Mouse (Mus musculus) MEL (cell line): ENCODE results near the gene Lin54. TPM values are rescaled to one million over a fixed set of nuclear protein-coding genes. Genes with fewer than 3 reads are reported as not detected.
A peak's percentile ranks its signal among the peaks of the same experiment; 100 is the strongest.

Experiments
- DNase-seq: peaks from one replicate; pipeline ENCODE4 v3.0.0; 2011; ENCODE audit warnings: low read depth, low spot score
- H3K27ac ChIP-seq: 2 replicates; pipeline ENCODE4 v1.5.1; 2012; ENCODE audit warnings: low read depth, mild to moderate bottlenecking, control low read depth, low read length, moderate library complexity; ENCODE audit not compliant: control insufficient read depth
- H3K27me3 ChIP-seq, 2 experiments: fragments of 150-350 bp in 1 of 2; sonication (generic) in 1 of 2; 2 replicates each; pipeline ENCODE4 v1.6.1; 2012; ENCODE audit warnings: low read length in 2 of 2, mild to moderate bottlenecking in 2 of 2, improper control_type of control experiment in 1 of 2, moderate library complexity in 1 of 2; ENCODE audit not compliant: insufficient read depth in 2 of 2, control insufficient read depth in 1 of 2
- H3K36me3 ChIP-seq, 2 experiments: 2 replicates each; pipeline ENCODE4 v1.6.1; 2012 to 2014; ENCODE audit warnings: low read length in 2 of 2, improper control_type of control experiment in 1 of 2, inconsistent platforms in 1 of 2, mild to moderate bottlenecking in 1 of 2; ENCODE audit not compliant: insufficient read depth in 2 of 2, control insufficient read depth in 1 of 2
- H3K4me1 ChIP-seq, 2 experiments: fragments of 150-350 bp in 1 of 2; sonication (generic) in 1 of 2; 2 replicates each; pipeline ENCODE4 v1.6.1; 2012; ENCODE audit warnings: low read length in 2 of 2, improper control_type of control experiment in 1 of 2, mild to moderate bottlenecking in 1 of 2; ENCODE audit not compliant: insufficient read depth in 2 of 2, control insufficient read depth in 1 of 2
- H3K4me3 ChIP-seq, 2 experiments: fragments of 150-350 bp in 1 of 2; sonication (generic) in 1 of 2; 2 replicates each; pipeline ENCODE4 v1.5.1; 2012; ENCODE audit warnings: low read depth in 2 of 2, low read length in 2 of 2, mild to moderate bottlenecking in 2 of 2, moderate library complexity in 2 of 2, control low read depth in 1 of 2, improper control_type of control experiment in 1 of 2; ENCODE audit not compliant: control insufficient read depth in 1 of 2, insufficient read depth in 1 of 2
- H3K79me2 ChIP-seq: 2 replicates; pipeline ENCODE4 v1.6.1; 2012; ENCODE audit warnings: mild to moderate bottlenecking, low read length, moderate library complexity; ENCODE audit not compliant: control insufficient read depth, poor library complexity, insufficient read depth
- H3K9ac ChIP-seq: 2 replicates; pipeline ENCODE4 v1.6.1; 2012; ENCODE audit warnings: low read depth, mild to moderate bottlenecking, control low read depth, low read length, moderate library complexity; ENCODE audit not compliant: control insufficient read depth, poor library complexity, severe bottlenecking
- H3K9me3 ChIP-seq: fragments of 150-350 bp; sonication (generic); replicated peaks from 2 replicates; pipeline ENCODE4 v1.6.1; 2012; ENCODE audit warnings: mild to moderate bottlenecking, low read length, improper control_type of control experiment, moderate library complexity; ENCODE audit not compliant: insufficient read depth
- BHLHE40 ChIP-seq: IDR thresholded peaks from 2 replicates; pipeline ENCODE4 v1.6.1; 2012; ENCODE audit warnings: low read depth, mild to moderate bottlenecking, inconsistent platforms, low read length, improper control_type of control experiment, borderline replicate concordance
- CHD1 ChIP-seq: IDR thresholded peaks from 2 replicates; pipeline ENCODE4 v1.6.1; 2012; ENCODE audit warnings: low read depth, mild to moderate bottlenecking, inconsistent platforms, low read length, improper control_type of control experiment
- CHD2 ChIP-seq: IDR thresholded peaks from 2 replicates; pipeline ENCODE4 v1.6.1; 2011; ENCODE audit warnings: low read length, improper control_type of control experiment
- CTCF ChIP-seq, 3 experiments: IDR thresholded peaks in 2 of 3; conservative IDR thresholded peaks in 1 of 3; 2 replicates each; pipeline ENCODE4 v1.5.1; 2011 to 2012; ENCODE audit warnings: low read length in 3 of 3, low read depth in 2 of 3, mild to moderate bottlenecking in 2 of 3, improper control_type of control experiment in 1 of 3, inconsistent platforms in 1 of 3, mixed read lengths in 1 of 3, moderate library complexity in 1 of 3; ENCODE audit not compliant: control insufficient read depth in 1 of 3, insufficient read depth in 1 of 3, poor library complexity in 1 of 3, severe bottlenecking in 1 of 3
- E2F4 ChIP-seq: IDR thresholded peaks from 2 replicates; pipeline ENCODE4 v1.6.1; 2011; ENCODE audit warnings: low read depth, low read length, improper control_type of control experiment, borderline replicate concordance
- ELF1 ChIP-seq: IDR thresholded peaks from 2 replicates; pipeline ENCODE4 v1.6.1; 2014; ENCODE audit warnings: low read depth, mild to moderate bottlenecking, inconsistent platforms, low read length, improper control_type of control experiment, moderate library complexity
- EP300 ChIP-seq, 2 experiments: IDR thresholded peaks; 2 replicates each; pipeline ENCODE4 v1.6.1; 2011; ENCODE audit warnings: improper control_type of control experiment in 2 of 2, low read length in 2 of 2, low read depth in 1 of 2, mild to moderate bottlenecking in 1 of 2
- ETS1 ChIP-seq: IDR thresholded peaks from 2 replicates; pipeline ENCODE4 v1.6.1; 2012; ENCODE audit warnings: low read depth, mild to moderate bottlenecking, inconsistent platforms, low read length, improper control_type of control experiment, moderate library complexity
- GABPA ChIP-seq: IDR thresholded peaks from 2 replicates; pipeline ENCODE4 v1.6.1; 2012; ENCODE audit warnings: low read depth, mild to moderate bottlenecking, inconsistent platforms, low read length, improper control_type of control experiment, moderate library complexity
- GATA1 ChIP-seq: IDR thresholded peaks from 2 replicates; pipeline ENCODE4 v1.6.1; 2011; ENCODE audit warnings: low read depth, low read length, improper control_type of control experiment
- HCFC1 ChIP-seq: IDR thresholded peaks from 2 replicates; pipeline ENCODE4 v1.6.1; 2012; ENCODE audit warnings: low read depth, mild to moderate bottlenecking, inconsistent platforms, low read length, improper control_type of control experiment, moderate library complexity
- JUND ChIP-seq: IDR thresholded peaks from 2 replicates; pipeline ENCODE4 v1.6.1; 2011; ENCODE audit warnings: low read depth, mild to moderate bottlenecking, improper control_type of control experiment, low read length
- KAT2A ChIP-seq: conservative IDR thresholded peaks from 2 replicates; pipeline ENCODE4 v1.6.1; 2012; ENCODE audit warnings: low read depth, low read length, improper control_type of control experiment, inconsistent platforms
- MAFK ChIP-seq: IDR thresholded peaks from 2 replicates; pipeline ENCODE4 v1.6.1; 2011; ENCODE audit warnings: low read depth, mild to moderate bottlenecking, low read length, improper control_type of control experiment, borderline replicate concordance
- MAX ChIP-seq: IDR thresholded peaks from 2 replicates; pipeline ENCODE4 v1.6.1; 2011; ENCODE audit warnings: low read length, improper control_type of control experiment
- MAZ ChIP-seq: IDR thresholded peaks from 2 replicates; pipeline ENCODE4 v1.6.1; 2012; ENCODE audit warnings: low read depth, mild to moderate bottlenecking, inconsistent platforms, low read length, improper control_type of control experiment
- MXI1 ChIP-seq: IDR thresholded peaks from 2 replicates; pipeline ENCODE4 v1.6.1; 2011; ENCODE audit warnings: mild to moderate bottlenecking, low read depth, low read length, improper control_type of control experiment
- MYC ChIP-seq: IDR thresholded peaks from 2 replicates; pipeline ENCODE4 v1.6.1; 2011; ENCODE audit warnings: low read depth, mild to moderate bottlenecking, low read length, improper control_type of control experiment, moderate library complexity
- NELFE ChIP-seq: IDR thresholded peaks from 2 replicates; pipeline ENCODE4 v1.6.1; 2011; ENCODE audit warnings: low read depth, low read length, improper control_type of control experiment
- NRF1 ChIP-seq: IDR thresholded peaks from 2 replicates; pipeline ENCODE4 v1.6.1; 2014; ENCODE audit warnings: low read depth, mild to moderate bottlenecking, inconsistent platforms, low read length, improper control_type of control experiment, moderate library complexity; ENCODE audit not compliant: poor library complexity, insufficient read depth, severe bottlenecking
- POLR2A ChIP-seq, 2 experiments: IDR thresholded peaks; 2 replicates each; pipeline ENCODE4 v1.6.1; 2011 to 2012; ENCODE audit warnings: low read length in 2 of 2, mild to moderate bottlenecking in 2 of 2, control low read depth in 1 of 2, improper control_type of control experiment in 1 of 2, low read depth in 1 of 2, moderate library complexity in 1 of 2; ENCODE audit not compliant: control insufficient read depth in 1 of 2, insufficient read depth in 1 of 2, poor library complexity in 1 of 2
- POLR2AphosphoS2 ChIP-seq: IDR thresholded peaks from 2 replicates; pipeline ENCODE4 v1.6.1; 2011; ENCODE audit warnings: low read length, improper control_type of control experiment
- POLR2AphosphoS5 ChIP-seq: IDR thresholded peaks from 2 replicates; pipeline ENCODE4 v1.6.1; 2012; ENCODE audit warnings: low read depth, borderline replicate concordance, mild to moderate bottlenecking, inconsistent platforms, low read length, moderate library complexity, mixed read lengths
- RAD21 ChIP-seq: IDR thresholded peaks from 2 replicates; pipeline ENCODE4 v1.6.1; 2011; ENCODE audit warnings: mild to moderate bottlenecking, low read depth, low read length, improper control_type of control experiment
- RCOR1 ChIP-seq: IDR thresholded peaks from 2 replicates; pipeline ENCODE4 v1.6.1; 2012; ENCODE audit warnings: low read depth, mild to moderate bottlenecking, inconsistent platforms, low read length, improper control_type of control experiment
- SIN3A ChIP-seq: IDR thresholded peaks from 2 replicates; pipeline ENCODE4 v1.6.1; 2012; ENCODE audit warnings: low read length, improper control_type of control experiment, inconsistent platforms
- SMC3 ChIP-seq: IDR thresholded peaks from 2 replicates; pipeline ENCODE4 v1.6.1; 2011; ENCODE audit warnings: low read depth, low read length, improper control_type of control experiment
- TAL1 ChIP-seq: IDR thresholded peaks from 2 replicates; pipeline ENCODE4 v1.6.1; 2012; ENCODE audit warnings: mild to moderate bottlenecking, inconsistent platforms, low read length, moderate library complexity, mixed read lengths
- TBP ChIP-seq: IDR thresholded peaks from 2 replicates; pipeline ENCODE4 v1.8.0; 2011; ENCODE audit warnings: low read depth, low read length, improper control_type of control experiment
- TCF12 ChIP-seq: IDR thresholded peaks from 2 replicates; pipeline ENCODE4 v1.6.1; 2014; ENCODE audit warnings: low read depth, mild to moderate bottlenecking, inconsistent platforms, low read length, improper control_type of control experiment, moderate library complexity
- UBTF ChIP-seq: IDR thresholded peaks from 2 replicates; pipeline ENCODE4 v1.6.1; 2012; ENCODE audit warnings: low read depth, mild to moderate bottlenecking, inconsistent platforms, low read length, improper control_type of control experiment, moderate library complexity, borderline replicate concordance; ENCODE audit not compliant: insufficient read depth
- USF1 ChIP-seq: IDR thresholded peaks from 2 replicates; pipeline ENCODE4 v1.6.1; 2014; ENCODE audit warnings: low read depth, mild to moderate bottlenecking, inconsistent platforms, low read length, improper control_type of control experiment, moderate library complexity
- USF2 ChIP-seq, 2 experiments: IDR thresholded peaks; 2 replicates each; pipeline ENCODE4 v1.6.1; 2011 to 2012; ENCODE audit warnings: improper control_type of control experiment in 2 of 2, low read length in 2 of 2, borderline replicate concordance in 1 of 2, inconsistent platforms in 1 of 2, low read depth in 1 of 2, mild to moderate bottlenecking in 1 of 2; ENCODE audit not compliant: insufficient read depth in 1 of 2
- ZKSCAN1 ChIP-seq: IDR thresholded peaks from 2 replicates; pipeline ENCODE4 v1.6.1; 2012; ENCODE audit warnings: low read depth, mild to moderate bottlenecking, inconsistent platforms, low read length, improper control_type of control experiment, moderate library complexity
- ZMIZ1 ChIP-seq: IDR thresholded peaks from 2 replicates; pipeline ENCODE4 v1.6.1; 2012; ENCODE audit warnings: low read depth, mild to moderate bottlenecking, inconsistent platforms, low read length, improper control_type of control experiment, moderate library complexity
- polyA plus RNA-seq, 2 experiments: library from polyadenylated mRNA; stranded (reverse) in 1 of 2; unstranded in 1 of 2; fragments of >175 nt in 1 of 2; fragments of >200 nt in 1 of 2; gene quantifications; 2 replicates each; pipeline versions ENCODE4 v1.2.1 to v1.2.4; 2012; ENCODE audit warnings: low replicate concordance in 2 of 2, low read depth in 1 of 2; ENCODE audit not compliant: insufficient read length in 2 of 2, insufficient read depth in 1 of 2, missing spikeins in 1 of 2
- total RNA-seq: library from RNA; depleted of rRNA; stranded (reverse); fragments of 300-350 nt; gene quantifications from 2 replicates; pipeline ENCODE4 v1.2.3, GENCODE M21; 2012

Lin54 gene
- total and polyA plus RNA-seq, 3 experiments, result 14.1 to 16.0 TPM; not detected in 1

DNA sequence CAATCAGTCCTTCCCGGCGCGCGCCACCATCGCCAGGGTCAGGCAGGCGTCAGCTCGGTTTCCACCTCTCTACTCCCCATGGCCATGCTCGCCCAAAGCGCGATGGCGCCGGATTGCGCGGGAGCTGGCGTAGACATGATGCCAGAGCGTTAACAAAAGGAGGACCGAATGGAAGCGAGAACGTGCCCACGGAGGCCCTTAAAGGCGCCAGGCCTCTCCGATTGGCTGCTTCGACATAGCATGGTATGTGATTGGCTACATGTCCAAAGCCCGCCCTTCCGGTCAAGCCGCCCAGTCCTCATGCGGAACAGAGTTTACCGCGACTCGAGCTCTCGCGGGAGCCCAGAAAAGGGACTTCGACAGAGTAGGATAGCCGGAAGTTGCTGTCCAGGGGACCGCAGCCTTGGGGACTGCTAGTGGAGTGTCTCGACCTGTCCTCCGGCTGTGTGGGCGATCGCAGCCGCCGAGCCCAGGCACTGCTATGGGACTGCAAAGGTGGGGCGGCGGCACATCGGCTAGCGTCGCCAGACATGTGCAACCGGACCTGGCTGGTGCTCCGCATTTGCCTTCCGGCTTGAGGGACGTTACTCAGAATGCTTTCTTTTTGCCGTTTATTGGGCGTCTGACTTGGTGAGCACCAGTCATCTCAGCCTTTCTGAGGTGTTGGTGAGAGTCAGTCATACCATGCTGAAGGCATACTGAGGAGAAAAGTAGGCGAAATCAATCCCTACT is 70.9 kb downstream of the Lin54 start:
- peaks cover 3 to 43% of the 10 kb centered on the region in 2 experiments; a peak in 3 of 4 replicates for H3K36me3 ChIP-seq

DNA sequence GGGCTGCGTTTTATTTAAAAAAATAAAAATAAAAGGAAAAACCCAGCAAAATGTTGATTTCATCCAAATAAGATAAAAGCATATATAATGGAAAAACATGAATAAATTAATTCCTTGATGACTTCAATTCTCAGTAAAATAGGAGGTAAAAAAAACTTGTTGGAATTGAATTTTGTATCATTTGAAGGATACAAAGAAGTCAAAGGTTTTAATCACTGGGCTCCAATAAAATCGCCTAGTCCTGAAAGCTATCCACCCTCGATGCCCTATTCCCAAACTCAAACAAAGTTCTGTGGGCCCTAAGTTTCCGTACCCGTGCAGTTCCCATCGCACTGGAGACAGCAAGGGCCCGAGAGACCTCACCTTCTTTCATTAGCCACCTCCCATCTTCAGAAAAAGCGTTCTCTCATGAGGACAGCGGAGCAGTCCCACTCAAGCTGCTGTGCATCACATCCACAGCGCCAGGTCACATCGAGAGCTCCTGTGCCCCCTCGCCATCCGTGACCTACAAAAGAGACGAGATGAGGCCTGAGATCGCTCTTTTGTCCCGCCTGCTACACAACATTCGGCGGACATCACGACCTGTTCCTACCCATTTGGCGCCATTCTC is 71.6 kb downstream of the Lin54 start:
- peaks cover 13 to 40% of the 10 kb centered on the region in 2 experiments for H3K4me1 ChIP-seq

More for the DNA sequence above, 70.9 kb downstream of the Lin54 start:
- peaks cover 37% of the 10 kb centered on the region for H3K79me2 ChIP-seq
- no peaks in the 10 kb centered on the region for H3K9me3 ChIP-seq
- TF ChIP-seq ZMIZ1 (peak; percentile 93; the same call in 1 of the 2 replicates), MAZ (0 out of 2 replicates have a peak, but pooled peaks have one; percentile 17), E2F4 (0 out of 2 replicates have a peak, but pooled peaks have one; percentile 82), MYC (peak; percentile 99), MXI1 (peak; percentile 81), USF1 (no peak), SMC3 (no peak), RAD21 (no peak), CHD1 (no peak), GATA1 (no peak), BHLHE40 (peak; percentile 77), NRF1 (no peak), ELF1 (peak; percentile 88), CHD2 (peak; percentile 97), KAT2A (peak; percentile 59), RCOR1 (no peak), POLR2AphosphoS2 (peak; percentile 97), TCF12 (peak; percentile 67), POLR2AphosphoS5 (peak; percentile 88), POLR2A (IDR thresholded peaks at IDR 0.05; ENCODE audit: control insufficient read depth in 1 of 2, insufficient read depth in 1 of 2, low read depth in 1 of 2, low read length in 2 of 2, poor library complexity in 1 of 2) (peak; percentile 88 to 97), NELFE (peak; percentile 94), CTCF (IDR thresholded peaks at IDR 0.05 in 2 of 3, conservative IDR thresholded peaks at IDR 0.05 in 1 of 3; ENCODE audit: control insufficient read depth in 1 of 3, insufficient read depth in 1 of 3, low read depth in 2 of 3, low read length in 3 of 3, poor library complexity in 1 of 3, severe bottlenecking in 1 of 3) (no peak), MAFK (no peak), JUND (no peak), MAX (peak; percentile 98), HCFC1 (peak; percentile 86), USF2 (IDR thresholded peaks at IDR 0.05; ENCODE audit: borderline replicate concordance in 1 of 2, insufficient read depth in 1 of 2, low read depth in 1 of 2, low read length in 2 of 2) (no peak), SIN3A (peak; percentile 65; the same call in 1 of the 2 replicates), EP300 (IDR thresholded peaks at IDR 0.05; ENCODE audit: low read depth in 1 of 2, low read length in 2 of 2) (peak in 1 of 2 experiments; percentile 43; a peak in 1 of 4 replicates), TBP (peak; percentile 97), ZKSCAN1 (no peak), GABPA (no peak), TAL1 (no peak), UBTF (no peak), ETS1 (peak; percentile 46; the same call in 1 of the 2 replicates)
- H3K27me3 ChIP-seq, result no peaks in the 10 kb centered on the region
- peak overlapping the region; percentile 84 for H3K27ac ChIP-seq
- DNase-seq, result peak; percentile 99
- H3K4me3 ChIP-seq, result peak overlapping the region; percentile 60 to 79
- peaks cover 13 to 40% of the 10 kb centered on the region in 2 experiments for H3K4me1 ChIP-seq
- peak overlapping the region; percentile 91 for H3K9ac ChIP-seq

More for the DNA sequence above, 71.6 kb downstream of the Lin54 start:
- peak overlapping the region; percentile 81 for H3K9ac ChIP-seq
- H3K79me2 ChIP-seq, result peaks cover 40% of the 10 kb centered on the region
- TF ChIP-seq JUND, result no peak
- TF ChIP-seq BHLHE40, result no peak
- TF ChIP-seq CHD1, result peak; percentile 84
- H3K27me3 ChIP-seq, result no peaks in the 10 kb centered on the region
- H3K9me3 ChIP-seq, result no peaks in the 10 kb centered on the region
- peak overlapping the region; percentile 55 to 78 for H3K4me3 ChIP-seq
- no peak for DNase-seq
- peaks cover 5 to 49% of the 10 kb centered on the region in 2 experiments for H3K36me3 ChIP-seq
- peak overlapping the region; percentile 84 for H3K27ac ChIP-seq
